Mouse (Mus musculus) hindbrain, postnatal 0 days (tissue): ENCODE results near the gene Nr3c2. TPM values are rescaled to one million over a fixed set of nuclear protein-coding genes. Genes with fewer than 3 reads are reported as not detected.

Experiments used
- ATAC-seq: fragments of 200-750 bp; cut with Nextera tagmentation; 2 replicates; pipeline ENCODE4 v1.8.0; 2017; ENCODE audit warnings: mild to moderate bottlenecking, moderate TSS enrichment, moderate library complexity
- DNase-seq: peaks from one replicate; pipeline ENCODE4 v3.0.0-alpha.2; 2015; ENCODE audit warnings: low spot score
- H3K27ac ChIP-seq: fragments of 300-500 bp; sonication (generic); 2 replicates; pipeline ENCODE4 v1.5.1; 2014; ENCODE audit warnings: mild to moderate bottlenecking
- H3K27me3 ChIP-seq: fragments of 300-500 bp; sonication (generic); 2 replicates; pipeline ENCODE4 v1.6.1; 2014; ENCODE audit warnings: low read length, mixed read lengths; ENCODE audit not compliant: insufficient read depth
- H3K36me3 ChIP-seq: fragments of 300-500 bp; sonication (generic); 2 replicates; pipeline ENCODE4 v1.6.1; 2014; ENCODE audit warnings: low read length, mixed read lengths; ENCODE audit not compliant: insufficient read depth
- H3K4me1 ChIP-seq: fragments of 300-500 bp; sonication (generic); 2 replicates; pipeline ENCODE4 v1.6.1; 2014; ENCODE audit warnings: antibody characterized with exemption, low read length, mixed read lengths; ENCODE audit not compliant: insufficient read depth
- H3K4me2 ChIP-seq: fragments of 300-500 bp; sonication (generic); 2 replicates; pipeline ENCODE4 v1.6.1; 2014; ENCODE audit warnings: low read depth, mild to moderate bottlenecking, low read length, moderate library complexity, mixed read lengths
- H3K4me3 ChIP-seq: fragments of 300-500 bp; sonication (generic); 2 replicates; pipeline ENCODE4 v1.5.1; 2014; ENCODE audit warnings: low read length
- H3K9ac ChIP-seq: fragments of 300-500 bp; sonication (generic); replicated peaks from 2 replicates; pipeline ENCODE4 v1.6.1; 2014; ENCODE audit warnings: mild to moderate bottlenecking, low read length, moderate library complexity, mixed read lengths
- H3K9me3 ChIP-seq: fragments of 300-500 bp; sonication (generic); 2 replicates; pipeline ENCODE4 v1.6.1; 2016; ENCODE audit warnings: low read length, mixed read lengths
- CTCF ChIP-seq: IDR thresholded peaks from 2 replicates; pipeline ENCODE4 v1.5.1; 2016; ENCODE audit warnings: antibody characterized with exemption, control low read depth, low read depth
- WGBS: fragments of 180-500 bp; shearing (Covaris S2); extraction: QIAGEN DNeasy Blood & Tissue Kit; methylation state at CpG from one replicate; pipeline ENCODE4 v1.1.7; 2014; 5-methylcytosine and 5-hydroxymethylcytosine counted together
- polyA plus RNA-seq: library from polyadenylated mRNA; unstranded; fragments of >200 nt; fragmentation: Nextera tagmentation; extraction: Ambion mirVana; gene quantifications from 2 replicates; pipeline ENCODE4 v1.2.1, GENCODE M21; 2015
- total RNA-seq: library from RNA; depleted of rRNA; stranded (reverse); fragments of >200 nt; gene quantifications from 2 replicates; pipeline ENCODE4 v1.2.3, GENCODE M21; 2014

The Nr3c2 gene
- total and polyA plus RNA-seq, 2 experiments from 2014 or later, result 6.8 to 6.9 TPM

GRCm38 (mm10) chr8:77231211-77231610, 332.0 kb downstream of the Nr3c2 start:
- H3K9ac ChIP-seq, result no peak overlapping the region
- H3K4me3 ChIP-seq, result no peak overlapping the region
- no peak overlapping the region for H3K4me2 ChIP-seq
- H3K27me3 ChIP-seq, result no peaks in the 10 kb centered on the region
- no peaks in the 10 kb centered on the region for H3K36me3 ChIP-seq
- H3K9me3 ChIP-seq, result no peaks in the 10 kb centered on the region
- no peak for TF ChIP-seq CTCF
- no peak overlapping the region for H3K27ac ChIP-seq
- no peak for DNase-seq
- H3K4me1 ChIP-seq, result no peaks in the 10 kb centered on the region
- no peak for ATAC-seq
- 93% methylated on average over 1 of the region's 1 CpGs for WGBS

- ATAC-seq (no peak), DNase-seq (no peak)
- Histone ChIP-seq H3K9ac (no peak overlapping the region), H3K27ac (no peak overlapping the region), H3K9me3 (no peaks in the 10 kb centered on the region), H3K4me2 (no peak overlapping the region), H3K36me3 (no peaks in the 10 kb centered on the region), H3K27me3 (no peaks in the 10 kb centered on the region), H3K4me1 (no peaks in the 10 kb centered on the region), H3K4me3 (no peak overlapping the region)
- TF ChIP-seq CTCF, result no peak
- 45% methylated on average over 6 of the region's 6 CpGs for WGBS
Observed at GRCm38 (mm10) chr8:77231834-77232233, 332.6 kb downstream of the Nr3c2 start.

GRCm38 (mm10) chr8:77232411-77232810, 333.2 kb downstream of the Nr3c2 start:
- Histone ChIP-seq H3K36me3 (no peaks in the 10 kb centered on the region), H3K4me2 (no peak overlapping the region), H3K4me3 (no peak overlapping the region), H3K27me3 (no peaks in the 10 kb centered on the region), H3K27ac (no peak overlapping the region), H3K4me1 (no peaks in the 10 kb centered on the region), H3K9ac (no peak overlapping the region), H3K9me3 (no peaks in the 10 kb centered on the region)
- TF ChIP-seq CTCF, result no peak
- WGBS, result 83% methylated on average over 3 of the region's 3 CpGs
- DNase-seq (no peak), ATAC-seq (no peak)

GRCm38 (mm10) chr8:77236701-77237100, 337.5 kb downstream of the Nr3c2 start:
- H3K9me3 ChIP-seq, result no peaks in the 10 kb centered on the region
- WGBS, result 50% methylated on average over 1 of the region's 1 CpGs
- H3K9ac ChIP-seq, result no peak overlapping the region
- no peak for TF ChIP-seq CTCF
- no peaks in the 10 kb centered on the region for H3K36me3 ChIP-seq
- H3K27ac ChIP-seq, result no peak overlapping the region
- H3K4me2 ChIP-seq, result no peak overlapping the region
- H3K4me3 ChIP-seq, result no peak overlapping the region
- H3K4me1 ChIP-seq, result no peaks in the 10 kb centered on the region
- DNase-seq (no peak), ATAC-seq (no peak)
- no peaks in the 10 kb centered on the region for H3K27me3 ChIP-seq

GRCm38 (mm10) chr8:77239462-77239861, 340.2 kb downstream of the Nr3c2 start:
- H3K27ac ChIP-seq, result no peak overlapping the region
- no peaks in the 10 kb centered on the region for H3K27me3 ChIP-seq
- ATAC-seq (no peak), DNase-seq (no peak)
- no peak overlapping the region for H3K4me2 ChIP-seq
- H3K4me3 ChIP-seq, result no peak overlapping the region
- no peaks in the 10 kb centered on the region for H3K9me3 ChIP-seq
- no peaks in the 10 kb centered on the region for H3K36me3 ChIP-seq
- no peaks in the 10 kb centered on the region for H3K4me1 ChIP-seq
- peak; percentile 49 for TF ChIP-seq CTCF
- no peak overlapping the region for H3K9ac ChIP-seq

- Histone ChIP-seq H3K9ac (no peak overlapping the region), H3K4me3 (no peak overlapping the region), H3K4me1 (no peaks in the 10 kb centered on the region), H3K36me3 (no peaks in the 10 kb centered on the region), H3K9me3 (no peaks in the 10 kb centered on the region), H3K4me2 (no peak overlapping the region), H3K27ac (no peak overlapping the region), H3K27me3 (no peaks in the 10 kb centered on the region)
- WGBS, result 88% methylated on average over 3 of the region's 3 CpGs
- ATAC-seq (no peak), DNase-seq (no peak)
- TF ChIP-seq CTCF, result no peak
Observed at GRCm38 (mm10) chr8:77241381-77241780, 342.1 kb downstream of the Nr3c2 start.

GRCm38 (mm10) chr8:77250094-77250493, 350.9 kb downstream of the Nr3c2 start:
- Histone ChIP-seq H3K27ac (no peak overlapping the region), H3K9ac (no peak overlapping the region), H3K4me2 (no peak overlapping the region), H3K36me3 (no peaks in the 10 kb centered on the region), H3K4me1 (no peaks in the 10 kb centered on the region), H3K9me3 (no peaks in the 10 kb centered on the region), H3K4me3 (no peak overlapping the region), H3K27me3 (no peaks in the 10 kb centered on the region)
- 82% methylated on average over 3 of the region's 3 CpGs for WGBS
- TF ChIP-seq CTCF, result no peak
- DNase-seq, result no peak
- no peak for ATAC-seq

GRCm38 (mm10) chr8:77251134-77251533, 351.9 kb downstream of the Nr3c2 start:
- DNase-seq (no peak), ATAC-seq (no peak)
- Histone ChIP-seq H3K9ac (no peak overlapping the region), H3K36me3 (no peaks in the 10 kb centered on the region), H3K9me3 (no peaks in the 10 kb centered on the region), H3K4me3 (no peak overlapping the region), H3K4me1 (no peaks in the 10 kb centered on the region), H3K27me3 (no peaks in the 10 kb centered on the region), H3K4me2 (no peak overlapping the region), H3K27ac (no peak overlapping the region)
- no peak for TF ChIP-seq CTCF
- 95% methylated on average over 5 of the region's 5 CpGs for WGBS
